Mouse (Mus musculus): ENCODE measurements around the gene Fgb. TPM values are rescaled to one million over a fixed set of nuclear protein-coding genes. Genes with fewer than 3 reads are reported as not detected.

The Fgb gene
- total RNA-seq, 1 experiment from 2014 or later: not detected

Other genes starting within 250 kb of the Fgb start
- gene Rbm46, start 173.4 kb downstream of the Fgb start, total RNA-seq (2021): 1.4 and 1.6 TPM in 2 replicates
- gene Lrat, start 145.9 kb downstream of the Fgb start, total RNA-seq (2021): 0.06 TPM in 1 of 2 replicates, not detected in the other
- 0.24 and 23.1 TPM in 2 replicates for gene Fgg, start 42.1 kb downstream of the Fgb start, total RNA-seq (2021)
- 0.18 and 34.4 TPM in 2 replicates for gene Fga, start 23.8 kb downstream of the Fgb start, total RNA-seq (2021)
- 50.1 and 51.6 TPM in 2 replicates for gene Plrg1, start 5.7 kb upstream of the Fgb start, total RNA-seq (2021)
- 0.52 and 0.67 TPM in 2 replicates for gene Dchs2, start 78.1 kb upstream of the Fgb start, total RNA-seq (2021)